Comparison of ENCODE assay signal across 16 mouse cellular contexts in the genomic region with DNA sequence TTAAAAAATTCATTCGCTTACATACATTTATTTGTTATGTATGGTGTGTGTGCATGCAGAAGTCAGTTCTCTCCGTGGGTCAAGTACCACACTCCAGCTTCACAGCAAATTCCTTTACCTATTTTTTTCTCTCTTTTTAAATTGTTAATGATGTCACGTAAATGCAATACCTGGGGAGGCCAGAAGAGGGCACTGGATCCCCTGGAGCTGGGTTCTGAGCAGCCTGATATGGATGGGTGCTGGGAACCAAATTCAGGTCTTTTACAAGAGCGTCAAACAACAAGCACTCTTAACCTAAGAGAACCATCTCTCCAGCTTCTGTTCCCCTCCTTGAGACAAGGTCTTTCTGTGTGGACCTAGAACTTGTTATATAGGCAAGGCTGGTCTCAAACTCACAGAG. TPM values are rescaled to one million over a fixed set of nuclear protein-coding genes. Genes with fewer than 3 reads are reported as not detected.
A peak's percentile ranks its signal among the peaks of the same experiment; 100 is the strongest.
DNase-seq lines count a peak whose midpoint lies in the region; ATAC-seq and TF ChIP-seq lines count a peak whose summit lies in the region.
"Had no signal": no experiment of that assay in that cellular context is flagged by ENCODE, and none has a peak within 500 bp of the region (broad histone marks: within the 10 kb centered on the region; RNA-seq: fewer than 3 reads in every experiment).

No protein-coding gene starts in this region.

- 79% methylated on average over 4 of the region's 4 CpGs for WGBS in hindbrain, embryonic 11.5 days
- WGBS in hindbrain, embryonic 12.5 days, result 74% methylated on average over 4 of the region's 4 CpGs
- 81% methylated on average over 4 of the region's 4 CpGs for WGBS in midbrain, postnatal 0 days
- WGBS in midbrain, embryonic 11.5 days, result 73% methylated on average over 4 of the region's 4 CpGs

- peaks cover 8% of the 10 kb centered on the region for H3K4me1 ChIP-seq in hindbrain, embryonic 11.5 days (replicated peaks; ENCODE audit: control insufficient read depth, insufficient read depth, low read length)
- peaks cover 12% of the 10 kb centered on the region for H3K4me1 ChIP-seq in hindbrain, embryonic 12.5 days
- peaks cover 4% of the 10 kb centered on the region; the same call in 1 of the 2 replicates for H3K4me1 ChIP-seq in midbrain, postnatal 0 days (ENCODE audit: insufficient read depth, low read length)
- H3K4me1 ChIP-seq in midbrain, embryonic 11.5 days (ENCODE audit: control insufficient read depth, insufficient read depth, low read length), result peaks cover 10% of the 10 kb centered on the region

- no peak overlapping the region for H3K4me3 ChIP-seq in hindbrain, embryonic 11.5 days (ENCODE audit: low read depth, low read length)
- no peak overlapping the region for H3K4me3 ChIP-seq in hindbrain, embryonic 12.5 days
- H3K4me3 ChIP-seq in midbrain, postnatal 0 days (ENCODE audit: low read depth, low read length), result no peak overlapping the region
- H3K4me3 ChIP-seq in midbrain, embryonic 11.5 days (ENCODE audit: low read depth, low read length), result no peak overlapping the region
- H3K4me3 ChIP-seq: embryonic facial prominence, embryonic 12.5 days; midbrain, embryonic 13.5 days; stomach, embryonic 15.5 days had no signal

- peak; percentile 62 for TF ChIP-seq CTCF in midbrain, postnatal 0 days (IDR thresholded peaks at IDR 0.05)

- peak; percentile 38 for DNase-seq in hindbrain, embryonic 11.5 days (ENCODE audit: low spot score)
- DNase-seq in midbrain, postnatal 0 days (ENCODE audit: low spot score), result no peak
- DNase-seq in midbrain, embryonic 11.5 days (ENCODE audit: low spot score, missing footprints), result no peak
- peak; percentile 75 for DNase-seq in ES-CJ7 (ENCODE audit: low read depth, low spot score)
- DNase-seq in naive thymus-derived CD4-positive, alpha-beta T cell, adult 2 months (ENCODE audit: low read depth), result peak; percentile 43
- DNase-seq in ovary, postnatal 10 days (ENCODE audit: low spot score), result no peak
- no peak for DNase-seq in cerebellum, adult 9-11 months
- DNase-seq: adrenal gland, postnatal 14 days; cerebellum, adult 18-20 months; gastrocnemius, postnatal 36 days; right cerebral cortex, postnatal 25 days had no signal

- no peak overlapping the region for H3K4me2 ChIP-seq in hindbrain, embryonic 11.5 days (replicated peaks; ENCODE audit: low read depth, low read length)
- no peak overlapping the region for H3K4me2 ChIP-seq in hindbrain, embryonic 12.5 days (replicated peaks)
- no peak overlapping the region for H3K4me2 ChIP-seq in midbrain, postnatal 0 days (ENCODE audit: low read depth, low read length, poor library complexity, severe bottlenecking)
- no peak overlapping the region for H3K4me2 ChIP-seq in midbrain, embryonic 11.5 days
- H3K4me2 ChIP-seq: embryonic facial prominence, embryonic 12.5 days; midbrain, embryonic 13.5 days; stomach, embryonic 15.5 days had no signal

- H3K36me3 ChIP-seq in hindbrain, embryonic 11.5 days (ENCODE audit: control insufficient read depth, insufficient read depth, low read length), result peaks cover 2% of the 10 kb centered on the region; the same call in 1 of the 2 replicates
- H3K36me3 ChIP-seq in hindbrain, embryonic 12.5 days, result peaks cover 21% of the 10 kb centered on the region
- H3K36me3 ChIP-seq in midbrain, postnatal 0 days (ENCODE audit: insufficient read depth, low read length), result peaks cover 6% of the 10 kb centered on the region; the same call in 1 of the 2 replicates
- no peaks in the 10 kb centered on the region for H3K36me3 ChIP-seq in midbrain, embryonic 11.5 days (ENCODE audit: control insufficient read depth, insufficient read depth, low read length)
- H3K36me3 ChIP-seq: embryonic facial prominence, embryonic 12.5 days; stomach, embryonic 15.5 days had no signal

- 0 out of 2 replicates have a peak, but pooled peaks cover 3% of the 10 kb centered on the region for H3K27me3 ChIP-seq in hindbrain, embryonic 11.5 days (ENCODE audit: control insufficient read depth, insufficient read depth, low read length)
- peaks cover 4% of the 10 kb centered on the region; the same call in 1 of the 2 replicates for H3K27me3 ChIP-seq in hindbrain, embryonic 12.5 days
- no peaks in the 10 kb centered on the region for H3K27me3 ChIP-seq in midbrain, postnatal 0 days (ENCODE audit: insufficient read depth, low read length)
- no peaks in the 10 kb centered on the region for H3K27me3 ChIP-seq in midbrain, embryonic 11.5 days (ENCODE audit: control insufficient read depth, insufficient read depth, low read length)
- H3K27me3 ChIP-seq: embryonic facial prominence, embryonic 12.5 days; midbrain, embryonic 13.5 days; stomach, embryonic 15.5 days had no signal

- no peak for ATAC-seq in hindbrain, embryonic 11.5 days (ENCODE audit: low FRiP score)
- no peak for ATAC-seq in hindbrain, embryonic 12.5 days (ENCODE audit: low FRiP score)
- ATAC-seq in midbrain, postnatal 0 days (ENCODE audit: low FRiP score), result no peak
- no peak for ATAC-seq in midbrain, embryonic 11.5 days (ENCODE audit: low FRiP score)
- ATAC-seq: midbrain, embryonic 13.5 days had no signal

- H3K9ac ChIP-seq in hindbrain, embryonic 11.5 days (ENCODE audit: low read depth, low read length), result no peak overlapping the region
- H3K9ac ChIP-seq in hindbrain, embryonic 12.5 days, result no peak overlapping the region
- H3K9ac ChIP-seq in midbrain, postnatal 0 days (replicated peaks; ENCODE audit: low read length, poor library complexity, severe bottlenecking), result no peak overlapping the region
- H3K9ac ChIP-seq in midbrain, embryonic 11.5 days (ENCODE audit: low read length), result no peak overlapping the region
- H3K9ac ChIP-seq: embryonic facial prominence, embryonic 12.5 days; midbrain, embryonic 13.5 days; stomach, embryonic 15.5 days had no signal

- H3K9me3 ChIP-seq in hindbrain, embryonic 11.5 days (ENCODE audit: control insufficient read depth, low read length), result no peaks in the 10 kb centered on the region
- H3K9me3 ChIP-seq in hindbrain, embryonic 12.5 days (replicated peaks), result peaks cover 2% of the 10 kb centered on the region
- H3K9me3 ChIP-seq in midbrain, postnatal 0 days (ENCODE audit: low read length), result no peaks in the 10 kb centered on the region
- no peaks in the 10 kb centered on the region; the same call in 1 of the 2 replicates for H3K9me3 ChIP-seq in midbrain, embryonic 11.5 days (ENCODE audit: control insufficient read depth, low read length)
- H3K9me3 ChIP-seq: embryonic facial prominence, embryonic 12.5 days; stomach, embryonic 15.5 days had no signal

- H3K27ac ChIP-seq in hindbrain, embryonic 11.5 days (ENCODE audit: low read depth, low read length), result no peak overlapping the region
- no peak overlapping the region for H3K27ac ChIP-seq in hindbrain, embryonic 12.5 days
- no peak overlapping the region for H3K27ac ChIP-seq in midbrain, postnatal 0 days (ENCODE audit: low read depth, low read length)
- H3K27ac ChIP-seq in midbrain, embryonic 11.5 days (ENCODE audit: low read depth, low read length), result no peak overlapping the region
- H3K27ac ChIP-seq: embryonic facial prominence, embryonic 12.5 days; midbrain, embryonic 13.5 days; stomach, embryonic 15.5 days had no signal

RNA-seq across cellular contexts. Expression of a gene that starts 13.5 kb away (rescaled TPM):
- 82.5 and 88.2 TPM in 2 replicates for polyA plus RNA-seq in hindbrain, embryonic 11.5 days (2014; fragmentation: Nextera tagmentation; extraction: Ambion mirVana)
- polyA plus RNA-seq in hindbrain, embryonic 12.5 days (2016; fragmentation: Nextera tagmentation; extraction: Ambion mirVana), result 85.5 and 89.9 TPM in 2 replicates
- 42.0 and 51.7 TPM in 2 replicates for total RNA-seq in midbrain, postnatal 0 days (2014; rRNA removed)
- polyA plus RNA-seq in midbrain, postnatal 0 days (2015; fragmentation: Nextera tagmentation; extraction: Ambion mirVana), result 84.0 and 89.1 TPM in 2 replicates
- 82.7 and 83.6 TPM in 2 replicates for polyA plus RNA-seq in midbrain, embryonic 11.5 days (2014; fragmentation: Nextera tagmentation; extraction: Ambion mirVana)

RNA-seq across cellular contexts. Expression of a gene that starts 13.8 kb away (rescaled TPM):
- 12.8 and 13.8 TPM in 2 replicates for polyA plus RNA-seq in hindbrain, embryonic 11.5 days (2014; fragmentation: Nextera tagmentation; extraction: Ambion mirVana)
- polyA plus RNA-seq in hindbrain, embryonic 12.5 days (2016; fragmentation: Nextera tagmentation; extraction: Ambion mirVana), result 11.6 and 12.8 TPM in 2 replicates
- total RNA-seq in midbrain, postnatal 0 days (2014; rRNA removed), result 23.9 and 29.5 TPM in 2 replicates
- polyA plus RNA-seq in midbrain, postnatal 0 days (2015; fragmentation: Nextera tagmentation; extraction: Ambion mirVana), result 4.3 and 5.0 TPM in 2 replicates
- 11.5 and 12.7 TPM in 2 replicates for polyA plus RNA-seq in midbrain, embryonic 11.5 days (2014; fragmentation: Nextera tagmentation; extraction: Ambion mirVana)
- polyA plus RNA-seq: heart, embryonic 16.5 days had no signal

RNA-seq across cellular contexts. Expression of a gene that starts 28.8 kb away (rescaled TPM):
- polyA plus RNA-seq in hindbrain, embryonic 11.5 days (2014; fragmentation: Nextera tagmentation; extraction: Ambion mirVana), result 8.8 and 10.9 TPM in 2 replicates
- polyA plus RNA-seq in hindbrain, embryonic 12.5 days (2016; fragmentation: Nextera tagmentation; extraction: Ambion mirVana), result 10.3 and 11.9 TPM in 2 replicates
- total RNA-seq in midbrain, postnatal 0 days (2014; rRNA removed), result 6.6 and 7.5 TPM in 2 replicates
- polyA plus RNA-seq in midbrain, postnatal 0 days (2015; fragmentation: Nextera tagmentation; extraction: Ambion mirVana), result 7.4 and 8.6 TPM in 2 replicates
- polyA plus RNA-seq in midbrain, embryonic 11.5 days (2014; fragmentation: Nextera tagmentation; extraction: Ambion mirVana), result 11.7 TPM in 2 replicates

RNA-seq across cellular contexts. Expression of a gene that starts 35.3 kb away (rescaled TPM):
- polyA plus RNA-seq in hindbrain, embryonic 11.5 days (2014; fragmentation: Nextera tagmentation; extraction: Ambion mirVana), result 14.6 and 15.5 TPM in 2 replicates
- 15.2 and 15.9 TPM in 2 replicates for polyA plus RNA-seq in hindbrain, embryonic 12.5 days (2016; fragmentation: Nextera tagmentation; extraction: Ambion mirVana)
- total RNA-seq in midbrain, postnatal 0 days (2014; rRNA removed), result 23.4 and 27.7 TPM in 2 replicates
- 23.6 and 25.8 TPM in 2 replicates for polyA plus RNA-seq in midbrain, postnatal 0 days (2015; fragmentation: Nextera tagmentation; extraction: Ambion mirVana)
- 13.1 and 14.2 TPM in 2 replicates for polyA plus RNA-seq in midbrain, embryonic 11.5 days (2014; fragmentation: Nextera tagmentation; extraction: Ambion mirVana)

RNA-seq across cellular contexts. Expression of a gene that starts 43.6 kb away (rescaled TPM):
- polyA plus RNA-seq in hindbrain, embryonic 11.5 days (2014; fragmentation: Nextera tagmentation; extraction: Ambion mirVana), result 82.2 and 82.5 TPM in 2 replicates
- polyA plus RNA-seq in hindbrain, embryonic 12.5 days (2016; fragmentation: Nextera tagmentation; extraction: Ambion mirVana), result 77.6 and 80.6 TPM in 2 replicates
- total RNA-seq in midbrain, postnatal 0 days (2014; rRNA removed), result 169 and 189 TPM in 2 replicates
- 107 and 116 TPM in 2 replicates for polyA plus RNA-seq in midbrain, postnatal 0 days (2015; fragmentation: Nextera tagmentation; extraction: Ambion mirVana)
- 65.3 and 71.4 TPM in 2 replicates for polyA plus RNA-seq in midbrain, embryonic 11.5 days (2014; fragmentation: Nextera tagmentation; extraction: Ambion mirVana)

Comparison
In these comparisons a context has a peak if more than half of its experiments do, and no peak if none do; other contexts are left out.
1. DNase-seq: peak in hindbrain, embryonic 11.5 days (single experiment), ES-CJ7 (single experiment) and naive thymus-derived CD4-positive, alpha-beta T cell, adult 2 months (single experiment); none in midbrain, postnatal 0 days (single experiment), midbrain, embryonic 11.5 days (single experiment), ovary, postnatal 10 days (single experiment) and cerebellum, adult 9-11 months (single experiment).